Mouse (Mus musculus) neural tube, embryonic 11.5 days (tissue): ENCODE data around the gene Tmem88. TPM values are rescaled to one million over a fixed set of nuclear protein-coding genes. Genes with fewer than 3 reads are reported as not detected.

Experiments used
- ATAC-seq: fragments of 200-750 bp; cut with Nextera tagmentation; 2 replicates; pipeline ENCODE4 v1.8.0; 2017; ENCODE audit warnings: moderate number of reproducible peaks, mild to moderate bottlenecking, moderate TSS enrichment, moderate library complexity; ENCODE audit not compliant: insufficient read depth, low FRiP score, low TSS enrichment
- DNase-seq: peaks from one replicate; pipeline ENCODE4 v3.0.0-alpha.2; 2015; ENCODE audit warnings: low spot score
- H3K27ac ChIP-seq: fragments of 300-500 bp; sonication (generic); 2 replicates; pipeline ENCODE4 v1.5.1; 2014; ENCODE audit warnings: low read depth, mild to moderate bottlenecking, low read length
- H3K27me3 ChIP-seq: fragments of 300-500 bp; sonication (generic); 2 replicates; pipeline ENCODE4 v1.6.1; 2014; ENCODE audit warnings: mild to moderate bottlenecking, low read length, mixed read lengths; ENCODE audit not compliant: control insufficient read depth, insufficient read depth
- H3K36me3 ChIP-seq: fragments of 300-500 bp; sonication (generic); 2 replicates; pipeline ENCODE4 v1.6.1; 2014; ENCODE audit warnings: mild to moderate bottlenecking, low read length, moderate library complexity, mixed read lengths; ENCODE audit not compliant: control insufficient read depth, insufficient read depth
- H3K4me1 ChIP-seq: fragments of 300-500 bp; sonication (generic); 2 replicates; pipeline ENCODE4 v1.6.1; 2014; ENCODE audit warnings: low read length, mixed read lengths; ENCODE audit not compliant: control insufficient read depth, insufficient read depth
- H3K4me2 ChIP-seq: fragments of 300-500 bp; sonication (generic); 2 replicates; pipeline ENCODE4 v1.6.1; 2014; ENCODE audit warnings: low read depth, mild to moderate bottlenecking, moderate library complexity
- H3K4me3 ChIP-seq: fragments of 300-500 bp; sonication (generic); 2 replicates; pipeline ENCODE4 v1.5.1; 2014; ENCODE audit warnings: low read depth, low read length
- H3K9ac ChIP-seq: fragments of 300-500 bp; sonication (generic); 2 replicates; pipeline ENCODE4 v1.6.1; 2014; ENCODE audit warnings: mild to moderate bottlenecking, low read length
- H3K9me3 ChIP-seq: fragments of 300-500 bp; sonication (generic); 2 replicates; pipeline ENCODE4 v1.6.1; 2016; ENCODE audit warnings: low read length; ENCODE audit not compliant: control insufficient read depth
- WGBS: fragments of 180-500 bp; shearing (Covaris S2); extraction: QIAGEN DNeasy Blood & Tissue Kit; methylation state at CpG from one replicate; pipeline ENCODE4 v1.1.7; 2014; 5-methylcytosine and 5-hydroxymethylcytosine counted together
- polyA plus RNA-seq: library from polyadenylated mRNA; unstranded; fragments of >200 nt; fragmentation: Nextera tagmentation; extraction: Ambion mirVana; gene quantifications from 2 replicates; pipeline ENCODE4 v1.2.1, GENCODE M21; 2014

Gene Tmem88
- polyA plus RNA-seq, 1 experiment from 2014 or later, result 13.1 TPM

DNA sequence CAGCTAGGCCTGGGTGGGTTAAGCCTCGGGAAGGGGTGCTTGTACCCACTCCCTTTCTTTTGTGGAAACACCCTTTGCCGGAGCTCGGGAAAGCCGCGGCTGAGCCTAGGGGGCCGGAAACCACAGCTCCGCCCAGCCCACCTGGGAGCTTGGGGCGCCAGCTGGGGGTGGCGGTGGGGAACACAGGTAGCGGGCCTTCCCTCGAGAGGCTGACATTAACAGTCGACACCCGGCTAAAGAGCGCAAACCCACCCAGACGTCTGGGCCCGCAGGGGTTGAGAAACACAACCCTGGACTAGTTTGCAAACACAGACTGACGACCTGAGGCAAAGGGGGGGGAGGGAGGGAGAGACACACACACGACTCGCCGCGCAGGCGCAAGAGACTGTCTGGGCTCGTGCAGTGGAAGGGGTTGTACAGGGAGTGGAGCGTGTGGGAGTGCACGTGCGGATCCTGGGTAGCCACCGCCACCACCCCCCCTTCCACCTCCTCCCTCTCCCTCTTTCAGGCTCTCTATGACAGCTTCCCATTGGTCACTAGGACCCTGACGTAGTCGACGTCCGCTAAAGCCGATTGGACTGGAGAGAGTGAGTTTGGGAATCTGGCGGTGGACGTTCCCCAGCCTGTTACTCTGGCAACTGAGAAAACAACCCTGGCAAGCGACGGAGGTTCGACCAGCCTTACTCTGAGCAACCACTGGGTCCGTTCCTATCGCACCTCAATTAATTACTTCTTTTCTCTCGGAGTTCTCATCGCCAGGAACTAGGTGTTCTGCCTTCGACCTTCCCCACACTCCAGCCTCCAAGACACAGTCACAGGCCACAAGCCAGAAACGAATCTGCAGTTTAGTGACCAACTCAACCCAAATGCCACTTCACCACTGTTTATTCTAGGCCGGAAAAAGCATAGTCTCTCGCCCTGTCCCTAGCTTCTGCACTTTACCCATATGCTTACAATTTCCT, 20.7 kb upstream of the Tmem88 start:
- Histone ChIP-seq H3K9me3 (no peaks in the 10 kb centered on the region), H3K4me3 (peak overlapping the region; percentile 81), H3K9ac (peak overlapping the region; percentile 77), H3K4me1 (peaks cover 37% of the 10 kb centered on the region), H3K27me3 (peaks cover 16% of the 10 kb centered on the region), H3K36me3 (no peaks in the 10 kb centered on the region), H3K27ac (peak overlapping the region; percentile 100), H3K4me2 (peak overlapping the region; percentile 97)
- DNase-seq, result peak; percentile 97
- peak; percentile 85 for ATAC-seq
- under 1% methylated on average over 44 of the region's 45 CpGs for WGBS

DNA sequence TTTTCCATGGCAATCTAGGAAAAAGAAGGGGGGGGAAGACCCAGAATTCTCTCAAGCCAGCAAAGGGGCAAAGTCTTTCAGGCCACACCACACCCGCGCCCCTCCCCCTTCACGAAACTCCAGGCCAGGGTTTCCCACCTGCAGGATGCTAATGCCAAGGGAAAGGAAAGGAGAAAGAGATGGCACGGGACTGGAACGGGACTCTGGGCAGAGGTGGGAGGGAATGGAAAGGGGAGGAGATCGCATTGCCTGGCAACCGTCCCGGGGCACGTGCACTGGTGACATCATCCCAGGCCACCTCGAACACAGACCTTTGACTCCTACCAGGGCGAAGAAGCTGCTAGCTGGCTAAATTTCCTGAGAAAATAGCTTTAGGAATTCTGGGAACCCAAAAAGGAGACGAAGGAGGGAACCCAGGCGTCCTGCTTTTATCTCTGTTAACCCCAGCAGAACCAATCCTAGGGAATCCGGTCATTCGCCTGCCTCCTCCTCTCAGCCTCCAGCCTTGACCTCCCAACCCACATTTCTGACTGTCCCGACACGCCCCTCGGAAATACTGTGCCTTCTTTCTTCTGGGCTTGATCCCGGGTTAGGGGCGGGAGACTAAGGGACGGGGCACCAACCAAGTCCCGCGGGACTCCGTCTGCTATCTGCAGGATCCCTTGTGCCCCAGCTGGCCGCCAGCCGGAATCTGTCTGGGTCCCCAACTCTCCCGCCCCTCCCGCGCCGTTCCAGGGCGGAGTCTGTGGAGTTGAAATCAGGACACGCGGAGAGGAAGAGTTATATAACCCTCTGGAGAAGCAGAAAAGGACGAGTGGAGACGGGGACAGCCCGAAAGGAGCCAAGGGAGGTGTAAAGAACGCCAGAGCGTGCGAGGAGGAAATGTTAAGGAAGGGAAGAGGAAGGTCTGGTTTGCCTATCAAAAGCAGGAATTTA, 19.7 kb upstream of the Tmem88 start:
- Histone ChIP-seq H3K27me3 (peaks cover 14% of the 10 kb centered on the region), H3K9me3 (no peaks in the 10 kb centered on the region), H3K4me2 (peak overlapping the region; percentile 97), H3K4me3 (peak overlapping the region; percentile 81), H3K27ac (peak overlapping the region; percentile 100), H3K9ac (peak overlapping the region; percentile 77), H3K4me1 (peaks cover 47% of the 10 kb centered on the region), H3K36me3 (no peaks in the 10 kb centered on the region; the same call in 1 of the 2 replicates)
- peak; percentile 92 for DNase-seq
- ATAC-seq, result peak; percentile 24; the same call in 1 of the 2 replicates
- under 1% methylated on average over 39 of the region's 39 CpGs for WGBS

- Histone ChIP-seq H3K4me2 (peak overlapping the region; percentile 97), H3K4me3 (peak overlapping the region; percentile 81), H3K9ac (no peak overlapping the region), H3K4me1 (peaks cover 54% of the 10 kb centered on the region), H3K27ac (peak overlapping the region; percentile 100), H3K36me3 (no peaks in the 10 kb centered on the region; the same call in 1 of the 2 replicates), H3K9me3 (no peaks in the 10 kb centered on the region), H3K27me3 (peaks cover 12% of the 10 kb centered on the region)
- DNase-seq (no peak), ATAC-seq (no peak)
- WGBS, result under 1% methylated on average over 8 of the region's 8 CpGs
These were observed 19.0 kb upstream of the Tmem88 start for GRCm38 (mm10) chr11:69416921-69417448.

DNA sequence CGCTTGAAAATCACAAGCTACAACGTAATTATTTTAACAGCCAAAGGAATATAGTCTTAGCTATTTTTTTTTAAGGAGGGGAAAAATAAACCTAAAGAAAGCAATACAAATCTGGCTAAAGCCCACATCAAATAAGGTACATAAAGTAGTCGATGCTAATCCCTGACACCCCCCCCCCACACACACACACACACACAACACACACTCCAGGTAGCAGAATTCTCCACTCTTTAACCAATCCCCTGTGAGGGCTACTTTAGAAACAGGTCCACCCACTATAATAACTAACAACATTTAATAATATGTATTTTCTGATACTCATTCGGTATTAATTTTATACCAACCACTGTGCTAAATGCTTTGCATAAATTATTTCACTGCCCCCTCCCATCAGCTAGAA, 18.5 kb upstream of the Tmem88 start:
- Histone ChIP-seq H3K4me1 (peaks cover 58% of the 10 kb centered on the region), H3K4me2 (peak overlapping the region; percentile 97), H3K9ac (peak overlapping the region; percentile 14), H3K36me3 (no peaks in the 10 kb centered on the region; the same call in 1 of the 2 replicates), H3K27ac (peak overlapping the region; percentile 100), H3K27me3 (peaks cover 10% of the 10 kb centered on the region), H3K9me3 (no peaks in the 10 kb centered on the region), H3K4me3 (peak overlapping the region; percentile 81)
- no peak for DNase-seq
- ATAC-seq, result no peak
- WGBS, result 0% methylated on average over 4 of the region's 4 CpGs

DNA sequence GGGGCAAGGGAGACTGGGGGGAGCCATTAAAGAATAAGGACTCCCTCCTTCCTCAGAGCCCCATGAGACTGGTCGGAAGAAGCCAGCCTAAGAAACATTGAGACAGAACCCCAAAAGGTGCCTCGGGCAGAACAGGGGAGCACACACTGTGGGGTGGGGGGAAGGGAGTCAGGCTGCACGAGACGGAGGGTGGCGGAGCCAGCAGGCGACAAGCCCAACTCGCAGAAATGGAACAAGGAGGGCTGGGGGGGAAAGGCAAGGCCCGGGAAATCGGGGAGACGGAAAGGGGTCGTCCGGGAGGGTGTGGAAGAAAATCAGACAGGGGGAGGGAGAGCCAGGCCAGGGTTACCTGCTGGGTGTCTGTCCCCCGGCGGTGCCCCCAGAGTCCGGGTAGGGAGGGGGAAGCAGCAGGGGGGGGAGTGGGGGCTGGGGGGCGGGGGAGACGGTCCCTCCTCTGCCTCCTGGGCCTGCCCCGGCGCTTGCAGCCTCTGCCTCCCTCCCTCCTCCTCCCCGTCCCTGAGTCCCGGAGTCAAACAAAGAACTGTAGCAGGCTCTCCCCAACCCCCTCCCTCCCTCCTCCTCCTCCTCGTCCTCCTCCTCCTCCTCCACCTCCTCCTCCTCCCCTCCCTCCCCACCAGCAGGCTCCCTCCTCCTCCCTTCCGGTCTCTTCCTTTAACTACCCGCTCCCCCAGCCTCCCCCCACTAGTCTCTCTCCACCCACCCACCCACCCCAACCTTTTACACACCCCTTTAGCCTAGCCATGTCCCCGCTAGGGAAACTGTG, 17.8 kb upstream of the Tmem88 start:
- Histone ChIP-seq H3K4me2 (peak overlapping the region; percentile 97), H3K4me1 (peaks cover 58% of the 10 kb centered on the region), H3K27me3 (peaks cover 4% of the 10 kb centered on the region), H3K4me3 (peak overlapping the region; percentile 81), H3K36me3 (no peaks in the 10 kb centered on the region; the same call in 1 of the 2 replicates), H3K9me3 (no peaks in the 10 kb centered on the region), H3K27ac (peak overlapping the region; percentile 100), H3K9ac (peak overlapping the region; percentile 98)
- ATAC-seq, result no peak
- peak; percentile 81 for DNase-seq
- 0% methylated on average over 16 of the region's 25 CpGs for WGBS

DNA sequence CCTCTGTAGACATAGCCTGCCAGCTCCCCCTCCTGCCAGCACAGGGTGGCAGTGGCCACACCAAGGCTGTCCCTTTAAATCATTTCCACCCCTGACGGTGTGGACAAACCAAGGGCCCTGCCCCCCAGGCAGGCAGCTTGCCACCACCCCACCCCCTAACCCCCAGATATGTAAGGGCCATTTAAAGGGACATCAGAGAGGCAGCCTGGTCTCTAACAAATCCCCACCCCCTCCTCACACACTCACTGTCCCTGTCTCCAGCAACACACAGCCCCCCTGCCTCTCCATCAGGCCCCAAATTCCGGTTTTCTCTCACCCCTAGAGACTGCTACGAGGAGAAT, 17.3 kb upstream of the Tmem88 start:
- H3K4me3 ChIP-seq, result peak overlapping the region; percentile 81
- H3K27me3 ChIP-seq, result no peaks in the 10 kb centered on the region
- H3K4me1 ChIP-seq, result peaks cover 55% of the 10 kb centered on the region
- no peaks in the 10 kb centered on the region for H3K9me3 ChIP-seq
- 0 out of 2 replicates have a peak, but pooled peaks have one; percentile 6 for ATAC-seq
- H3K36me3 ChIP-seq, result no peaks in the 10 kb centered on the region; the same call in 1 of the 2 replicates
- DNase-seq, result peak; percentile 71
- peak overlapping the region; percentile 100 for H3K27ac ChIP-seq
- peak overlapping the region; percentile 98 for H3K9ac ChIP-seq
- 0% methylated on average over 3 of the region's 3 CpGs for WGBS
- H3K4me2 ChIP-seq, result peak overlapping the region; percentile 94

- Histone ChIP-seq H3K4me2 (peak overlapping the region; percentile 94), H3K9me3 (no peaks in the 10 kb centered on the region), H3K9ac (peak overlapping the region; percentile 98), H3K27me3 (no peaks in the 10 kb centered on the region), H3K4me1 (peaks cover 50% of the 10 kb centered on the region), H3K36me3 (no peaks in the 10 kb centered on the region; the same call in 1 of the 2 replicates), H3K27ac (peak overlapping the region; percentile 100), H3K4me3 (peak overlapping the region; percentile 81)
- ATAC-seq, result no peak
- WGBS, result 9% methylated on average over 4 of the region's 4 CpGs
- DNase-seq, result peak; percentile 35
These were observed 16.6 kb upstream of the Tmem88 start for GRCm38 (mm10) chr11:69414421-69415326.
